26 mouse cellular contexts compared by ENCODE assay signal in the genomic region with DNA sequence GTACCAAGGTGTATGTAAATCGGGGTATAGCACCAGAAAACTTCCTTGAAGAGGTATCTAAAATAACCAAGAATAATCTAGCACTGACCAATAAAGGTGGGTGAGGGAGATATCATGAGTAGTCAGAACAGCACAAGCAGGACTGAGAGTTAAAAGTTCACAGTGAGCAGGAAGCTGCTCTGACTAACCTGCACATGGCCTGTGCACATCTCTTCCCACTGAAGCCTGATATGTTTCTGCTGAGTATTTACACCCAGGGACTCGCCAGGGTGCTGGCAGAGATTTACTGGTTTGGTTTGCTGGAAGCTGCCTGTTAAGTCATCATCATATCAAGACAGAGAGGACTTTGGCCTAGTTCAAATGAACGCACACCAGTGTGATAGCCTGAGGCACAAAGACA.
"Had no signal": no experiment of that assay in that cellular context is flagged by ENCODE, and none has a peak within 500 bp of the region (broad histone marks: within the 10 kb centered on the region; RNA-seq: fewer than 3 reads in every experiment).

No protein-coding gene starts in this region.

- H3K4me2 ChIP-seq: heart, embryonic 11.5 days; heart, embryonic 13.5 days; heart, embryonic 15.5 days; hindbrain, embryonic 12.5 days; hindbrain, embryonic 14.5 days; kidney, embryonic 15.5 days; limb, embryonic 13.5 days; limb, embryonic 15.5 days; liver, embryonic 12.5 days had no signal

- H3K9me3 ChIP-seq: heart, embryonic 13.5 days; heart, embryonic 15.5 days; hindbrain, embryonic 10.5 days; hindbrain, embryonic 12.5 days; kidney, embryonic 15.5 days; limb, embryonic 13.5 days; limb, embryonic 15.5 days; liver, embryonic 12.5 days had no signal

- H3K27ac ChIP-seq: heart, adult 2 months; heart, embryonic 13.5 days; heart, embryonic 15.5 days; hindbrain, embryonic 10.5 days; hindbrain, embryonic 12.5 days; kidney, embryonic 15.5 days; kidney, postnatal 0 days; limb, embryonic 13.5 days; limb, embryonic 15.5 days; liver, embryonic 12.5 days had no signal

- H3K4me3 ChIP-seq: heart, adult 2 months; heart, embryonic 13.5 days; heart, embryonic 15.5 days; hindbrain, embryonic 10.5 days; hindbrain, embryonic 12.5 days; kidney, embryonic 15.5 days; limb, embryonic 13.5 days; limb, embryonic 15.5 days; liver, embryonic 12.5 days had no signal

- H3K9ac ChIP-seq: heart, embryonic 13.5 days; heart, embryonic 15.5 days; hindbrain, embryonic 12.5 days; hindbrain, embryonic 14.5 days; kidney, embryonic 15.5 days; limb, embryonic 13.5 days; limb, embryonic 15.5 days; liver, embryonic 12.5 days had no signal

- H3K4me1 ChIP-seq: heart, embryonic 13.5 days; heart, embryonic 15.5 days; hindbrain, embryonic 10.5 days; hindbrain, embryonic 12.5 days; kidney, embryonic 15.5 days; limb, embryonic 13.5 days; limb, embryonic 15.5 days; liver, embryonic 12.5 days had no signal

- DNase-seq: gastrocnemius, postnatal 14 days; heart, adult 2 months; heart, postnatal 14 days; heart, postnatal 36 days; kidney, adult 11 months; kidney, adult 2 months; kidney, adult 9 months; kidney, postnatal 14 days; kidney, postnatal 36 days; layer of hippocampus, adult 9-11 months; layer of hippocampus, postnatal 36 days; left cerebral cortex, postnatal 4 days had no signal

- H3K27me3 ChIP-seq: heart, embryonic 13.5 days; heart, embryonic 15.5 days; hindbrain, embryonic 12.5 days; kidney, embryonic 15.5 days; limb, embryonic 13.5 days; limb, embryonic 15.5 days; liver, embryonic 12.5 days had no signal

- H3K36me3 ChIP-seq: heart, embryonic 13.5 days; heart, embryonic 15.5 days; hindbrain, embryonic 10.5 days; hindbrain, embryonic 12.5 days; kidney, embryonic 15.5 days; limb, embryonic 13.5 days; limb, embryonic 15.5 days; liver, embryonic 12.5 days had no signal

- ATAC-seq: forebrain, embryonic 16.5 days; hindbrain, embryonic 16.5 days; inflammation-experienced regulatory T-cells, adult 6 months; liver, embryonic 12.5 days had no signal
